In the genomic region with DNA sequence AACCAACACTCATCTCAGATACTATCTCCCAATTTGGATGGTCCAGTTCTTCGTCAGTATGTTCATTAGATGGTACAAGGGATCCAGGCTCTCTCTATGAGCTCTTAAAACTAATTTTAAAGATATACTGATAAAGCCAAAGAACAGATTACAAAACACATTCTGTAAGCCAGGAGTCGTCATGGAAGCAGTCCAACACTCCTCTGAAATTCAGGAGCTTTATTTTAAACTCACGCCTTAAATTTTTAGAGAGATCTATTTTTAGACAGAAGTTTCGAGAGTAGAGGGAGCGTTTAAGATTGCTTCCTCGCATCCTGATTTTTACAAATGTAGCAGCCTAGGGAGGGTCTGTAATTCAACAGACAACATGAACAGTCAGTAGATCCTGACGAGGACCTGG, we compare ENCODE assay signal across 27 mouse cellular contexts.
DNase-seq lines count a peak whose midpoint lies in the region; ATAC-seq and TF ChIP-seq lines count a peak whose summit lies in the region.
"Had no signal": no experiment of that assay in that cellular context is flagged by ENCODE, and none has a peak within 500 bp of the region (broad histone marks: within the 10 kb centered on the region; RNA-seq: fewer than 3 reads in every experiment).

No protein-coding gene starts in this region.

- peak overlapping the region; percentile 38; the same call in 1 of the 2 replicates for H3K27ac ChIP-seq in left cerebral cortex, adult 2 months
- no peak overlapping the region for H3K27ac ChIP-seq in cerebellum, adult 2 months (ENCODE audit: insufficient read depth, low read length)
- H3K27ac ChIP-seq: heart, embryonic 13.5 days; hindbrain, embryonic 10.5 days; kidney, embryonic 15.5 days; layer of hippocampus, adult 2 months; limb, embryonic 12.5 days; lung, embryonic 15.5 days; midbrain, embryonic 10.5 days; midbrain, embryonic 15.5 days; neural tube, embryonic 15.5 days had no signal

- no peaks in the 10 kb centered on the region for H3K4me1 ChIP-seq in cerebellum, adult 2 months (ENCODE audit: control insufficient read depth, insufficient read depth, low read length)
- H3K4me1 ChIP-seq: heart, embryonic 13.5 days; hindbrain, embryonic 10.5 days; kidney, embryonic 15.5 days; limb, embryonic 12.5 days; lung, embryonic 15.5 days; midbrain, embryonic 10.5 days; midbrain, embryonic 15.5 days had no signal

- ATAC-seq in frontal cortex, adult (ENCODE audit: low TSS enrichment): peak; percentile 42
- ATAC-seq: hindbrain, embryonic 16.5 days; midbrain, embryonic 15.5 days had no signal

- no peak for TF ChIP-seq CTCF in left cerebral cortex, adult 2 months (IDR thresholded peaks at IDR 0.05)
- TF ChIP-seq CTCF in cerebellum, adult 2 months (IDR thresholded peaks at IDR 0.05; ENCODE audit: borderline replicate concordance, insufficient read depth, low read depth, low read length): no peak

- TF ChIP-seq POLR2A in cerebellum, adult 2 months (IDR thresholded peaks at IDR 0.05; ENCODE audit: borderline replicate concordance, insufficient read depth, low read length): no peak

- WGBS in cerebellum, adult 2 months: 86% methylated on average over 7 of the region's 7 CpGs

- DNase-seq in frontal cortex, postnatal 14 days (ENCODE audit: low spot score in 2 of 2): no peak
- no peak for DNase-seq in left cerebral cortex, adult 2 months (ENCODE audit: extremely low spot score in 1 of 2, low spot score in 2 of 2)
- DNase-seq in left cerebral cortex, postnatal 4 days: no peak
- peak; percentile 68 to 87 for DNase-seq in left cerebral cortex, postnatal 14 days (ENCODE audit: low spot score in 2 of 2)
- peak; percentile 79 for DNase-seq in telencephalon, adult 2 months (ENCODE audit: low read depth, low spot score)
- DNase-seq in cerebellum, adult 2 months: no peak
- DNase-seq: adrenal gland, adult 8-10 months; cerebellum, adult 9-11 months; heart, postnatal 10 days; kidney, adult 18-20 months; kidney, postnatal 25 days; retina, postnatal 1 day; spleen, adult 18-20 months; thymus, adult 18-20 months; thymus, postnatal 4 days had no signal

- H3K4me3 ChIP-seq in left cerebral cortex, adult 2 months: no peak overlapping the region
- H3K4me3 ChIP-seq in cerebellum, adult 2 months (replicated peaks; ENCODE audit: insufficient read depth, low read depth, low read length): no peak overlapping the region
- H3K4me3 ChIP-seq: erythroblast, embryonic 14.5 days; heart, embryonic 13.5 days; hindbrain, embryonic 10.5 days; kidney, embryonic 15.5 days; layer of hippocampus, adult 2 months; limb, embryonic 12.5 days; lung, embryonic 15.5 days; midbrain, embryonic 10.5 days; midbrain, embryonic 15.5 days; neural tube, embryonic 15.5 days had no signal

- no peaks in the 10 kb centered on the region; the same call in 1 of the 2 replicates for H3K27me3 ChIP-seq in cerebellum, adult 2 months (ENCODE audit: control insufficient read depth, insufficient read depth, low read length)
- H3K27me3 ChIP-seq: heart, embryonic 13.5 days; kidney, embryonic 15.5 days; limb, embryonic 12.5 days; lung, embryonic 15.5 days; midbrain, embryonic 15.5 days; neural tube, embryonic 15.5 days had no signal

- intact Hi-C loops in left cerebral cortex, adult 2 months (cut with DNase I): no loop called here
- intact Hi-C loops in left cerebral cortex, postnatal 4 days (cut with DNase I): no loop called here
- intact Hi-C loops in left cerebral cortex, postnatal 14 days (cut with DNase I): no loop called here

Comparison
In these comparisons a context has a peak if more than half of its experiments do, and no peak if none do; other contexts are left out.
1. DNase-seq: peak in left cerebral cortex, postnatal 14 days (2 of 2) and telencephalon, adult 2 months (single experiment); none in frontal cortex, postnatal 14 days (0 of 2), left cerebral cortex, adult 2 months (0 of 2), left cerebral cortex, postnatal 4 days (single experiment) and cerebellum, adult 2 months (0 of 2).